In the genomic region with DNA sequence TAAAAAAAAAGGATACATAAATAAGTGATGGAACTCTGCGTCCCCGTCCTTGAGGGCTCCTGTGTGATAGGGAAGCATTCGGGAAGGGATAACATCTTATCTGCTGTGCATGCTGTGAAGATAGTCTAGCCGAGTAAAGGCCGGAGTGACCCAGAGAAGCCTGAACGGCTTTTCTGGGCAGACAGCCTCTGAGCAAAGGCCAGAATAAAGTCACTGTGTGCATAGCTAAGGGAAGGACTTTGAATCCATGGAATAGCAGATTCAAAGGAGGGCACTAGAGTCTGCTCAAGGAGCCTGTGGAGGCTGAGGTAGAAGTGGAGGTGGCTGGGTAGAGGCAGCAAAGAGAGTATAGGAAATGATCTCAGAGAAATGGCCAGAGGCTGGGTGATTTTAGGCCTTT, we compare ENCODE assay signal across 11 mouse cellular contexts. TPM values are rescaled to one million over a fixed set of nuclear protein-coding genes. Genes with fewer than 3 reads are reported as not detected.
DNase-seq lines count a peak whose midpoint lies in the region; ATAC-seq and TF ChIP-seq lines count a peak whose summit lies in the region.
"Had no signal": no experiment of that assay in that cellular context is flagged by ENCODE, and none has a peak within 500 bp of the region (broad histone marks: within the 10 kb centered on the region; RNA-seq: fewer than 3 reads in every experiment).

No protein-coding gene starts in this region.

- peaks cover 10% of the 10 kb centered on the region for H3K4me1 ChIP-seq in heart, postnatal 0 days (ENCODE audit: control insufficient read depth, insufficient read depth)
- no peaks in the 10 kb centered on the region for H3K4me1 ChIP-seq in midbrain, embryonic 11.5 days (ENCODE audit: control insufficient read depth, insufficient read depth, low read length)
- H3K4me1 ChIP-seq in midbrain, embryonic 10.5 days, result 0 out of 2 replicates have a peak, but pooled peaks cover 2% of the 10 kb centered on the region
- peaks cover 16% of the 10 kb centered on the region for H3K4me1 ChIP-seq in intestine, postnatal 0 days (replicated peaks; ENCODE audit: control insufficient read depth, insufficient read depth, low read length)
- H3K4me1 ChIP-seq in stomach, embryonic 15.5 days, result 0 out of 2 replicates have a peak, but pooled peaks cover 11% of the 10 kb centered on the region
- no peaks in the 10 kb centered on the region for H3K4me1 ChIP-seq in forebrain, embryonic 14.5 days (ENCODE audit: control insufficient read depth, insufficient read depth, low read length)
- H3K4me1 ChIP-seq: neural tube, embryonic 12.5 days had no signal

- intact Hi-C loops in heart, postnatal 10 days (cut with DNase I), result loop anchor here (2.0 kb wide), 1 partner anchor 22 kb away; the partner anchor contains the start of gene Mapkbp1
- intact Hi-C loops in left cerebral cortex, adult 2 months (cut with DNase I), result loop anchor here (2.0 kb wide), 1 partner anchor 22 kb away; the partner anchor contains the start of gene Mapkbp1

- H3K4me2 ChIP-seq in heart, postnatal 0 days (ENCODE audit: low read depth, low read length), result no peak overlapping the region
- no peak overlapping the region for H3K4me2 ChIP-seq in midbrain, embryonic 11.5 days
- H3K4me2 ChIP-seq in intestine, postnatal 0 days (replicated peaks; ENCODE audit: low read depth), result no peak overlapping the region
- H3K4me2 ChIP-seq in stomach, embryonic 15.5 days, result no peak overlapping the region
- H3K4me2 ChIP-seq in forebrain, embryonic 14.5 days (ENCODE audit: low read length), result no peak overlapping the region
- H3K4me2 ChIP-seq: liver, embryonic 11.5 days; neural tube, embryonic 12.5 days had no signal

- H3K27ac ChIP-seq in heart, postnatal 0 days (ENCODE audit: low read depth), result peak overlapping the region; percentile 75
- no peak overlapping the region for H3K27ac ChIP-seq in midbrain, embryonic 11.5 days (ENCODE audit: low read depth, low read length)
- H3K27ac ChIP-seq in midbrain, embryonic 10.5 days (replicated peaks), result no peak overlapping the region
- H3K27ac ChIP-seq in intestine, postnatal 0 days (ENCODE audit: low read depth, low read length), result peak overlapping the region; percentile 75
- H3K27ac ChIP-seq in stomach, embryonic 15.5 days, result peak overlapping the region; percentile 83
- H3K27ac ChIP-seq in forebrain, embryonic 14.5 days (ENCODE audit: low read depth, low read length), result no peak overlapping the region; the same call in 1 of the 2 replicates
- H3K27ac ChIP-seq in left cerebral cortex, adult 2 months, result no peak overlapping the region; the same call in 1 of the 2 replicates
- H3K27ac ChIP-seq: neural tube, embryonic 12.5 days had no signal

- DNase-seq in heart, postnatal 0 days (ENCODE audit: low spot score), result no peak
- no peak for DNase-seq in heart, postnatal 10 days
- peak; percentile 49 for DNase-seq in midbrain, embryonic 11.5 days (ENCODE audit: low spot score, missing footprints)
- no peak for DNase-seq in midbrain, embryonic 10.5 days (ENCODE audit: low spot score)
- no peak for DNase-seq in forebrain, embryonic 14.5 days (ENCODE audit: low spot score)
- no peak for DNase-seq in left cerebral cortex, adult 2 months (ENCODE audit: extremely low spot score in 1 of 2, low spot score in 2 of 2)
- DNase-seq: thymus, postnatal 4 days had no signal

- H3K36me3 ChIP-seq in heart, postnatal 0 days (replicated peaks; ENCODE audit: control insufficient read depth, insufficient read depth, low read length), result peaks cover 6% of the 10 kb centered on the region; the same call in 1 of the 2 replicates
- no peaks in the 10 kb centered on the region for H3K36me3 ChIP-seq in midbrain, embryonic 11.5 days (ENCODE audit: control insufficient read depth, insufficient read depth, low read length)
- peaks cover 3% of the 10 kb centered on the region; the same call in 1 of the 2 replicates for H3K36me3 ChIP-seq in midbrain, embryonic 10.5 days
- no peaks in the 10 kb centered on the region for H3K36me3 ChIP-seq in intestine, postnatal 0 days (ENCODE audit: control insufficient read depth, insufficient read depth)
- H3K36me3 ChIP-seq in stomach, embryonic 15.5 days, result no peaks in the 10 kb centered on the region
- 0 out of 2 replicates have a peak, but pooled peaks cover 4% of the 10 kb centered on the region for H3K36me3 ChIP-seq in forebrain, embryonic 14.5 days (ENCODE audit: control insufficient read depth, insufficient read depth, low read length)
- H3K36me3 ChIP-seq: neural tube, embryonic 12.5 days had no signal

- H3K9ac ChIP-seq in heart, postnatal 0 days (replicated peaks; ENCODE audit: low read depth, low read length), result no peak overlapping the region
- H3K9ac ChIP-seq in midbrain, embryonic 11.5 days (ENCODE audit: low read length), result no peak overlapping the region
- no peak overlapping the region for H3K9ac ChIP-seq in intestine, postnatal 0 days (ENCODE audit: low read depth, low read length)
- no peak overlapping the region for H3K9ac ChIP-seq in stomach, embryonic 15.5 days
- no peak overlapping the region for H3K9ac ChIP-seq in forebrain, embryonic 14.5 days (ENCODE audit: low read length)
- H3K9ac ChIP-seq: neural tube, embryonic 12.5 days had no signal

- H3K27me3 ChIP-seq in heart, postnatal 0 days (ENCODE audit: control insufficient read depth, insufficient read depth, low read length), result no peaks in the 10 kb centered on the region
- no peaks in the 10 kb centered on the region for H3K27me3 ChIP-seq in midbrain, embryonic 11.5 days (ENCODE audit: control insufficient read depth, insufficient read depth, low read length)
- no peaks in the 10 kb centered on the region for H3K27me3 ChIP-seq in midbrain, embryonic 10.5 days (ENCODE audit: low read depth, poor library complexity, severe bottlenecking)
- H3K27me3 ChIP-seq in intestine, postnatal 0 days (replicated peaks; ENCODE audit: control insufficient read depth, insufficient read depth, low read length), result no peaks in the 10 kb centered on the region
- H3K27me3 ChIP-seq in stomach, embryonic 15.5 days (replicated peaks), result no peaks in the 10 kb centered on the region
- no peaks in the 10 kb centered on the region for H3K27me3 ChIP-seq in forebrain, embryonic 14.5 days (replicated peaks; ENCODE audit: control insufficient read depth, insufficient read depth, low read length)
- H3K27me3 ChIP-seq: neural tube, embryonic 12.5 days had no signal

- TF ChIP-seq CTCF in heart, postnatal 0 days (IDR thresholded peaks at IDR 0.05; ENCODE audit: low read depth), result no peak
- no peak for TF ChIP-seq CTCF in intestine, postnatal 0 days (IDR thresholded peaks at IDR 0.05; ENCODE audit: low read depth)
- no peak for TF ChIP-seq CTCF in left cerebral cortex, adult 2 months (IDR thresholded peaks at IDR 0.05)

- no peaks in the 10 kb centered on the region for H3K9me3 ChIP-seq in heart, postnatal 0 days (replicated peaks; ENCODE audit: control insufficient read depth, low read length)
- no peaks in the 10 kb centered on the region for H3K9me3 ChIP-seq in midbrain, embryonic 11.5 days (ENCODE audit: control insufficient read depth, low read length)
- no peaks in the 10 kb centered on the region for H3K9me3 ChIP-seq in midbrain, embryonic 10.5 days (replicated peaks)
- H3K9me3 ChIP-seq in intestine, postnatal 0 days (ENCODE audit: control insufficient read depth), result no peaks in the 10 kb centered on the region
- no peaks in the 10 kb centered on the region for H3K9me3 ChIP-seq in stomach, embryonic 15.5 days
- H3K9me3 ChIP-seq in forebrain, embryonic 14.5 days (replicated peaks; ENCODE audit: control insufficient read depth, low read length), result no peaks in the 10 kb centered on the region
- H3K9me3 ChIP-seq: neural tube, embryonic 12.5 days had no signal

- no peak overlapping the region for H3K4me3 ChIP-seq in heart, postnatal 0 days (ENCODE audit: low read depth, low read length)
- H3K4me3 ChIP-seq in midbrain, embryonic 11.5 days (ENCODE audit: low read depth, low read length), result no peak overlapping the region
- no peak overlapping the region for H3K4me3 ChIP-seq in midbrain, embryonic 10.5 days
- H3K4me3 ChIP-seq in intestine, postnatal 0 days (ENCODE audit: low read depth, low read length), result no peak overlapping the region
- no peak overlapping the region for H3K4me3 ChIP-seq in stomach, embryonic 15.5 days (replicated peaks)
- H3K4me3 ChIP-seq in forebrain, embryonic 14.5 days (ENCODE audit: low read depth, low read length), result no peak overlapping the region
- no peak overlapping the region for H3K4me3 ChIP-seq in left cerebral cortex, adult 2 months
- H3K4me3 ChIP-seq: neural tube, embryonic 12.5 days had no signal

- 54% methylated on average over 6 of the region's 6 CpGs for WGBS in heart, postnatal 0 days
- 88% methylated on average over 6 of the region's 6 CpGs for WGBS in midbrain, embryonic 11.5 days
- 92% methylated on average over 6 of the region's 6 CpGs for WGBS in midbrain, embryonic 10.5 days
- 51% methylated on average over 6 of the region's 6 CpGs for WGBS in intestine, postnatal 0 days
- WGBS in stomach, embryonic 15.5 days, result 78% methylated on average over 6 of the region's 6 CpGs
- 93% methylated on average over 6 of the region's 6 CpGs for WGBS in forebrain, embryonic 14.5 days

- TF ChIP-seq EP300 in heart, postnatal 0 days (IDR thresholded peaks at IDR 0.05; ENCODE audit: low read depth), result no peak

- ATAC-seq in heart, postnatal 0 days (ENCODE audit: insufficient read depth, low read depth), result no peak
- ATAC-seq in midbrain, embryonic 11.5 days (ENCODE audit: low FRiP score), result no peak
- no peak for ATAC-seq in intestine, postnatal 0 days
- no peak for ATAC-seq in stomach, embryonic 15.5 days (ENCODE audit: insufficient read depth, low FRiP score, low read depth)
- ATAC-seq in forebrain, embryonic 14.5 days, result no peak

RNA-seq across cellular contexts. Expression of gene Mapkbp1, which starts 22.3 kb away (rescaled TPM):
- total RNA-seq in heart, postnatal 0 days (2014; rRNA removed; ENCODE audit: low replicate concordance), result 7.6 and 18.7 TPM in 2 replicates
- 1.1 TPM in 2 replicates for polyA plus RNA-seq in heart, postnatal 0 days (2015; fragmentation: Nextera tagmentation; extraction: Ambion mirVana)
- 10 to 100 TPM; 11.8 to 12.7 TPM for total RNA-seq in heart, postnatal 10 days (2021)
- polyA plus RNA-seq in midbrain, embryonic 11.5 days (2014; fragmentation: Nextera tagmentation; extraction: Ambion mirVana), result 2.9 and 3.4 TPM in 2 replicates
- polyA plus RNA-seq in midbrain, embryonic 10.5 days (2016; fragmentation: Nextera tagmentation; extraction: Ambion mirVana), result 3.3 and 4.4 TPM in 2 replicates
- 1.5 and 1.6 TPM in 2 replicates for polyA plus RNA-seq in intestine, postnatal 0 days (2015; fragmentation: Nextera tagmentation; extraction: Ambion mirVana)
- 2.8 and 3.3 TPM in 2 replicates for polyA plus RNA-seq in stomach, embryonic 15.5 days (2015; fragmentation: Nextera tagmentation; extraction: Ambion mirVana)
- 3.0 and 4.3 TPM in 2 replicates for polyA plus RNA-seq in forebrain, embryonic 14.5 days (2014; fragmentation: Nextera tagmentation; extraction: Ambion mirVana)
- 10 to 100 TPM; 54.1 to 57.0 TPM for total RNA-seq in left cerebral cortex, adult 2 months (2021)

RNA-seq across cellular contexts. Expression of gene Jmjd7, which starts 32.4 kb away (rescaled TPM):
- 8.5 and 14.1 TPM in 2 replicates for total RNA-seq in heart, postnatal 0 days (2014; rRNA removed; ENCODE audit: low replicate concordance)
- 18.0 and 20.3 TPM in 2 replicates for polyA plus RNA-seq in heart, postnatal 0 days (2015; fragmentation: Nextera tagmentation; extraction: Ambion mirVana)
- total RNA-seq in heart, postnatal 10 days (2021), result 10 to 100 TPM; 10.8 to 11.4 TPM
- 18.8 and 19.1 TPM in 2 replicates for polyA plus RNA-seq in midbrain, embryonic 11.5 days (2014; fragmentation: Nextera tagmentation; extraction: Ambion mirVana)
- polyA plus RNA-seq in midbrain, embryonic 10.5 days (2016; fragmentation: Nextera tagmentation; extraction: Ambion mirVana), result 21.2 and 27.5 TPM in 2 replicates
- polyA plus RNA-seq in intestine, postnatal 0 days (2015; fragmentation: Nextera tagmentation; extraction: Ambion mirVana), result 8.9 and 9.1 TPM in 2 replicates
- 15.0 and 17.2 TPM in 2 replicates for polyA plus RNA-seq in stomach, embryonic 15.5 days (2015; fragmentation: Nextera tagmentation; extraction: Ambion mirVana)
- polyA plus RNA-seq in forebrain, embryonic 14.5 days (2014; fragmentation: Nextera tagmentation; extraction: Ambion mirVana), result 16.4 and 23.3 TPM in 2 replicates
- 1 to 10 TPM; 4.7 to 6.9 TPM for total RNA-seq in left cerebral cortex, adult 2 months (2021)

RNA-seq across cellular contexts. Expression of gene Gm28042, which starts 32.5 kb away (rescaled TPM):
- total RNA-seq in heart, postnatal 0 days (2014; rRNA removed; ENCODE audit: low replicate concordance), result 0.12 and 18.7 TPM in 2 replicates
- polyA plus RNA-seq in heart, postnatal 0 days (2015; fragmentation: Nextera tagmentation; extraction: Ambion mirVana), result 0.74 and 1.4 TPM in 2 replicates
- under 1 TPM; 0.74 to 0.93 TPM for total RNA-seq in heart, postnatal 10 days (2021)
- 3.6 and 3.9 TPM in 2 replicates for polyA plus RNA-seq in midbrain, embryonic 11.5 days (2014; fragmentation: Nextera tagmentation; extraction: Ambion mirVana)
- polyA plus RNA-seq in midbrain, embryonic 10.5 days (2016; fragmentation: Nextera tagmentation; extraction: Ambion mirVana), result 5.2 and 6.8 TPM in 2 replicates
- polyA plus RNA-seq in intestine, postnatal 0 days (2015; fragmentation: Nextera tagmentation; extraction: Ambion mirVana), result 1.3 TPM in 2 replicates
- polyA plus RNA-seq in stomach, embryonic 15.5 days (2015; fragmentation: Nextera tagmentation; extraction: Ambion mirVana), result 2.2 and 3.4 TPM in 2 replicates
- 1.9 and 4.2 TPM in 2 replicates for polyA plus RNA-seq in forebrain, embryonic 14.5 days (2014; fragmentation: Nextera tagmentation; extraction: Ambion mirVana)
- total RNA-seq in left cerebral cortex, adult 2 months (2021), result 1 to 10 TPM in 1 of 2 experiments, under 1 TPM in 1; 0.97 to 1.3 TPM

RNA-seq across cellular contexts. Expression of gene Pla2g4b, which starts 38.4 kb away (rescaled TPM):
- total RNA-seq in heart, postnatal 0 days (2014; rRNA removed; ENCODE audit: low replicate concordance), result 8.0 TPM in 1 of 2 replicates, not detected in the other
- 0.20 and 0.37 TPM in 2 replicates for polyA plus RNA-seq in heart, postnatal 0 days (2015; fragmentation: Nextera tagmentation; extraction: Ambion mirVana)
- 1 to 10 TPM; 1.7 to 1.8 TPM for total RNA-seq in heart, postnatal 10 days (2021)
- 1.5 and 2.3 TPM in 2 replicates for polyA plus RNA-seq in midbrain, embryonic 11.5 days (2014; fragmentation: Nextera tagmentation; extraction: Ambion mirVana)
- 2.4 and 2.8 TPM in 2 replicates for polyA plus RNA-seq in midbrain, embryonic 10.5 days (2016; fragmentation: Nextera tagmentation; extraction: Ambion mirVana)
- 0.81 and 0.99 TPM in 2 replicates for polyA plus RNA-seq in intestine, postnatal 0 days (2015; fragmentation: Nextera tagmentation; extraction: Ambion mirVana)
- 1.2 and 1.5 TPM in 2 replicates for polyA plus RNA-seq in stomach, embryonic 15.5 days (2015; fragmentation: Nextera tagmentation; extraction: Ambion mirVana)
- polyA plus RNA-seq in forebrain, embryonic 14.5 days (2014; fragmentation: Nextera tagmentation; extraction: Ambion mirVana), result 1.5 TPM in 2 replicates
- total RNA-seq in left cerebral cortex, adult 2 months (2021), result 1 to 10 TPM; 3.9 to 4.1 TPM

Comparison
In these comparisons a context has a peak if more than half of its experiments do, and no peak if none do; other contexts are left out.
1. H3K27ac ChIP-seq: peak in heart, postnatal 0 days (single experiment), intestine, postnatal 0 days (single experiment) and stomach, embryonic 15.5 days (single experiment); none in midbrain, embryonic 11.5 days (single experiment), midbrain, embryonic 10.5 days (single experiment), forebrain, embryonic 14.5 days (single experiment) and left cerebral cortex, adult 2 months (single experiment).